Mouse (Mus musculus): Measurements from ENCODE around the gene Fhdc1. TPM values are rescaled to one million over a fixed set of nuclear protein-coding genes. Genes with fewer than 3 reads are reported as not detected.

Fhdc1 gene
- 1 to 10 TPM in 7 of 26 experiments, under 1 TPM in 16, not detected in 3; 0.17 to 2.2 (median 0.73) TPM for total RNA-seq (2018; cell fraction: chromatin; rRNA removed)
- total RNA-seq (2018; cell fraction: cytosol; rRNA removed) = 1 to 10 TPM in 1 of 26 experiments, under 1 TPM in 21, not detected in 4; under 0.01 to 1.0 (median 0.14) TPM
- 1 to 10 TPM in 6 of 26 experiments, under 1 TPM in 18, not detected in 2; 0.12 to 2.3 (median 0.51) TPM for total RNA-seq (2018; cell fraction: nucleus; rRNA removed)
- polyA plus RNA-seq (2018) = 0.11 to 1.0 TPM (median 1.0 TPM) in 3 replicates

GRCm38 (mm10) chr3:84480006-84480897, at the start of gene Fhdc1:
Fhdc1 (minus strand) TSS chr3:84480429.
- 1% methylated on average over 65 of the region's 82 CpGs for WGBS (ENCODE audit: missing documents)
- H3K36me3 ChIP-seq (ENCODE audit: inconsistent target) = no peaks in the 10 kb centered on the region
- no peaks in the 10 kb centered on the region for H3K79me2 ChIP-seq (ENCODE audit: inconsistent target)
- H3K4me3 ChIP-seq (ENCODE audit: inconsistent target) = peak within 1 kb of the TSS; percentile 7; the same call in 1 of the 2 replicates
- no peak within 1 kb of the TSS for H3K27ac ChIP-seq

- no peak overlapping the region for H3K27ac ChIP-seq
- peaks cover 20% of the 10 kb centered on the region for H3K36me3 ChIP-seq (ENCODE audit: inconsistent target)
- H3K4me3 ChIP-seq (ENCODE audit: inconsistent target) = no peak overlapping the region
- WGBS (ENCODE audit: missing documents) = 89% methylated on average over 2 of the region's 2 CpGs
- H3K79me2 ChIP-seq (ENCODE audit: inconsistent target) = no peaks in the 10 kb centered on the region
These were observed 48.8 kb upstream of the Fhdc1 start for GRCm38 (mm10) chr3:84529021-84529420.

GRCm38 (mm10) chr3:84524952-84525351, 44.7 kb upstream of the Fhdc1 start:
- WGBS (ENCODE audit: missing documents) = 86% methylated on average over 1 of the region's 1 CpGs
- peaks cover 16% of the 10 kb centered on the region for H3K36me3 ChIP-seq (ENCODE audit: inconsistent target)

GRCm38 (mm10) chr3:84516163-84516562, 35.9 kb upstream of the Fhdc1 start:
- Histone ChIP-seq H3K79me2 (ENCODE audit: inconsistent target) (no peaks in the 10 kb centered on the region), H3K27ac (no peak overlapping the region), H3K4me3 (ENCODE audit: inconsistent target) (no peak overlapping the region), H3K36me3 (ENCODE audit: inconsistent target) (peaks cover 32% of the 10 kb centered on the region)
- WGBS (ENCODE audit: missing documents) = 97% methylated on average over 3 of the region's 3 CpGs

More at GRCm38 (mm10) chr3:84524952-84525351, 44.7 kb upstream of the Fhdc1 start:
- Histone ChIP-seq H3K27ac (no peak overlapping the region), H3K79me2 (ENCODE audit: inconsistent target) (no peaks in the 10 kb centered on the region), H3K4me3 (ENCODE audit: inconsistent target) (no peak overlapping the region)

GRCm38 (mm10) chr3:84512774-84513515, 32.7 kb upstream of the Fhdc1 start:
- WGBS (ENCODE audit: missing documents) = 89% methylated on average over 6 of the region's 6 CpGs
- Histone ChIP-seq H3K36me3 (ENCODE audit: inconsistent target) (peaks cover 30% of the 10 kb centered on the region), H3K4me3 (ENCODE audit: inconsistent target) (no peak overlapping the region), H3K79me2 (ENCODE audit: inconsistent target) (no peaks in the 10 kb centered on the region), H3K27ac (no peak overlapping the region)

GRCm38 (mm10) chr3:84505193-84505592, 25.0 kb upstream of the Fhdc1 start:
- H3K27ac ChIP-seq = no peak overlapping the region
- H3K36me3 ChIP-seq (ENCODE audit: inconsistent target) = peaks cover 8% of the 10 kb centered on the region; the same call in 1 of the 2 replicates
- WGBS (ENCODE audit: missing documents) = 93% methylated on average over 4 of the region's 4 CpGs
- no peak overlapping the region for H3K4me3 ChIP-seq (ENCODE audit: inconsistent target)
- H3K79me2 ChIP-seq (ENCODE audit: inconsistent target) = no peaks in the 10 kb centered on the region

- no peaks in the 10 kb centered on the region for H3K79me2 ChIP-seq (ENCODE audit: inconsistent target)
- no peak overlapping the region for H3K4me3 ChIP-seq (ENCODE audit: inconsistent target)
- 6% methylated on average over 8 of the region's 8 CpGs for WGBS (ENCODE audit: missing documents)
- 0 out of 2 replicates have a peak, but pooled peaks cover 4% of the 10 kb centered on the region for H3K36me3 ChIP-seq (ENCODE audit: inconsistent target)
- no peak overlapping the region for H3K27ac ChIP-seq
These were observed 24.1 kb upstream of the Fhdc1 start for GRCm38 (mm10) chr3:84504291-84504690.

GRCm38 (mm10) chr3:84502101-84502500, 21.9 kb upstream of the Fhdc1 start:
- Histone ChIP-seq H3K36me3 (ENCODE audit: inconsistent target) (peaks cover 5% of the 10 kb centered on the region; the same call in 1 of the 2 replicates), H3K4me3 (ENCODE audit: inconsistent target) (no peak overlapping the region), H3K27ac (no peak overlapping the region), H3K79me2 (ENCODE audit: inconsistent target) (no peaks in the 10 kb centered on the region)
- 100% methylated on average over 2 of the region's 2 CpGs for WGBS (ENCODE audit: missing documents)

GRCm38 (mm10) chr3:84500491-84500890, 20.3 kb upstream of the Fhdc1 start:
- Histone ChIP-seq H3K36me3 (ENCODE audit: inconsistent target) (peaks cover 20% of the 10 kb centered on the region; the same call in 1 of the 2 replicates), H3K27ac (no peak overlapping the region), H3K79me2 (ENCODE audit: inconsistent target) (no peaks in the 10 kb centered on the region), H3K4me3 (ENCODE audit: inconsistent target) (no peak overlapping the region)
- 87% methylated on average over 10 of the region's 10 CpGs for WGBS (ENCODE audit: missing documents)

GRCm38 (mm10) chr3:84497718-84498117, 17.5 kb upstream of the Fhdc1 start:
- peaks cover 23% of the 10 kb centered on the region; the same call in 1 of the 2 replicates for H3K36me3 ChIP-seq (ENCODE audit: inconsistent target)
- WGBS (ENCODE audit: missing documents) = 94% methylated on average over 11 of the region's 11 CpGs

GRCm38 (mm10) chr3:84492657-84493056, 12.4 kb upstream of the Fhdc1 start:
- Histone ChIP-seq H3K4me3 (ENCODE audit: inconsistent target) (no peak overlapping the region), H3K79me2 (ENCODE audit: inconsistent target) (no peaks in the 10 kb centered on the region), H3K27ac (no peak overlapping the region), H3K36me3 (ENCODE audit: inconsistent target) (peaks cover 19% of the 10 kb centered on the region; the same call in 1 of the 2 replicates)
- 91% methylated on average over 8 of the region's 8 CpGs for WGBS (ENCODE audit: missing documents)

More at GRCm38 (mm10) chr3:84497718-84498117, 17.5 kb upstream of the Fhdc1 start:
- Histone ChIP-seq H3K4me3 (ENCODE audit: inconsistent target) (no peak overlapping the region), H3K27ac (no peak overlapping the region), H3K79me2 (ENCODE audit: inconsistent target) (no peaks in the 10 kb centered on the region)

- Histone ChIP-seq H3K4me3 (ENCODE audit: inconsistent target) (no peak overlapping the region), H3K27ac (no peak overlapping the region)
- 17% methylated on average over 4 of the region's 4 CpGs for WGBS (ENCODE audit: missing documents)
These were observed 11.9 kb upstream of the Fhdc1 start for GRCm38 (mm10) chr3:84492148-84492547.

GRCm38 (mm10) chr3:84488716-84489115, 8.5 kb upstream of the Fhdc1 start:
- H3K36me3 ChIP-seq (ENCODE audit: inconsistent target) = peaks cover 3% of the 10 kb centered on the region; the same call in 1 of the 2 replicates
- WGBS (ENCODE audit: missing documents) = 86% methylated on average over 6 of the region's 6 CpGs
- H3K79me2 ChIP-seq (ENCODE audit: inconsistent target) = no peaks in the 10 kb centered on the region
- no peak overlapping the region for H3K4me3 ChIP-seq (ENCODE audit: inconsistent target)
- no peak overlapping the region for H3K27ac ChIP-seq

More at GRCm38 (mm10) chr3:84492148-84492547, 11.9 kb upstream of the Fhdc1 start:
- peaks cover 19% of the 10 kb centered on the region; the same call in 1 of the 2 replicates for H3K36me3 ChIP-seq (ENCODE audit: inconsistent target)
- H3K79me2 ChIP-seq (ENCODE audit: inconsistent target) = no peaks in the 10 kb centered on the region

GRCm38 (mm10) chr3:84484891-84485290, 4.7 kb upstream of the Fhdc1 start:
- no peak overlapping the region for H3K27ac ChIP-seq
- H3K36me3 ChIP-seq (ENCODE audit: inconsistent target) = no peaks in the 10 kb centered on the region
- H3K4me3 ChIP-seq (ENCODE audit: inconsistent target) = no peak overlapping the region
- WGBS (ENCODE audit: missing documents) = 91% methylated on average over 3 of the region's 3 CpGs
- no peaks in the 10 kb centered on the region for H3K79me2 ChIP-seq (ENCODE audit: inconsistent target)
